Mouse (Mus musculus): ENCODE results near the gene Rhbdf1.

Gene Rhbdf1

GRCm38 (mm10) chr11:32189434-32189833 is 32.7 kb downstream of the Rhbdf1 start:
- no peak for DNase-seq (ENCODE audit: low spot score)

- no peak for DNase-seq (ENCODE audit: low spot score)
These were observed 33.2 kb downstream of the Rhbdf1 start for GRCm38 (mm10) chr11:32188881-32189280.

- no peak for DNase-seq (ENCODE audit: low spot score)
These were observed 34.8 kb downstream of the Rhbdf1 start for GRCm38 (mm10) chr11:32187256-32187655.

GRCm38 (mm10) chr11:32186031-32186430 is 36.1 kb downstream of the Rhbdf1 start:
- no peak for DNase-seq (ENCODE audit: low spot score)

- DNase-seq (ENCODE audit: low spot score), result no peak
These were observed 37.6 kb downstream of the Rhbdf1 start for GRCm38 (mm10) chr11:32184469-32184868.

GRCm38 (mm10) chr11:32181973-32182868 is 39.9 kb downstream of the Rhbdf1 start:
- DNase-seq (ENCODE audit: low spot score), result peak; percentile 89

GRCm38 (mm10) chr11:32181246-32181645 is 40.9 kb downstream of the Rhbdf1 start:
- no peak for DNase-seq (ENCODE audit: low spot score)

GRCm38 (mm10) chr11:32178506-32178905 is 43.6 kb downstream of the Rhbdf1 start:
- DNase-seq (ENCODE audit: low spot score), result no peak

- no peak for DNase-seq (ENCODE audit: low spot score)
These were observed 55.4 kb downstream of the Rhbdf1 start for GRCm38 (mm10) chr11:32166683-32167082.

GRCm38 (mm10) chr11:32161922-32162804 is 59.9 kb downstream of the Rhbdf1 start:
- peak; percentile 78 for DNase-seq (ENCODE audit: low spot score)

- DNase-seq (ENCODE audit: low spot score), result no peak
These were observed 60.6 kb downstream of the Rhbdf1 start for GRCm38 (mm10) chr11:32161500-32161899.

- no peak for DNase-seq (ENCODE audit: low spot score)
These were observed 61.8 kb downstream of the Rhbdf1 start for GRCm38 (mm10) chr11:32160341-32160740.

Data from ovary, postnatal 14 days (tissue).